Mouse (Mus musculus): ENCODE results near the gene Oit1.

GRCm38 (mm10) chr14:8392181-8392825, 13.7 kb upstream of the Oit1 start:
- no peak for TF ChIP-seq CTCF (IDR thresholded peaks at IDR 0.05; ENCODE audit: low read depth)
- TF ChIP-seq EP300 (IDR thresholded peaks at IDR 0.05; ENCODE audit: low read depth): no peak
